Mouse (Mus musculus) MEL (cell line): ENCODE results near the gene Rergl. TPM values are rescaled to one million over a fixed set of nuclear protein-coding genes. Genes with fewer than 3 reads are reported as not detected.

Experiments
- DNase-seq: peaks from one replicate; pipeline ENCODE4 v3.0.0; 2011; ENCODE audit warnings: low read depth, low spot score
- H3K27ac ChIP-seq: 2 replicates; pipeline ENCODE4 v1.5.1; 2012; ENCODE audit warnings: low read depth, mild to moderate bottlenecking, control low read depth, low read length, moderate library complexity; ENCODE audit not compliant: control insufficient read depth
- H3K27me3 ChIP-seq, 2 experiments: fragments of 150-350 bp in 1 of 2; sonication (generic) in 1 of 2; 2 replicates each; pipeline ENCODE4 v1.6.1; 2012; ENCODE audit warnings: low read length in 2 of 2, mild to moderate bottlenecking in 2 of 2, improper control_type of control experiment in 1 of 2, moderate library complexity in 1 of 2; ENCODE audit not compliant: insufficient read depth in 2 of 2, control insufficient read depth in 1 of 2
- H3K36me3 ChIP-seq, 2 experiments: 2 replicates each; pipeline ENCODE4 v1.6.1; 2012 to 2014; ENCODE audit warnings: low read length in 2 of 2, improper control_type of control experiment in 1 of 2, inconsistent platforms in 1 of 2, mild to moderate bottlenecking in 1 of 2; ENCODE audit not compliant: insufficient read depth in 2 of 2, control insufficient read depth in 1 of 2
- H3K4me1 ChIP-seq, 2 experiments: fragments of 150-350 bp in 1 of 2; sonication (generic) in 1 of 2; 2 replicates each; pipeline ENCODE4 v1.6.1; 2012; ENCODE audit warnings: low read length in 2 of 2, improper control_type of control experiment in 1 of 2, mild to moderate bottlenecking in 1 of 2; ENCODE audit not compliant: insufficient read depth in 2 of 2, control insufficient read depth in 1 of 2
- H3K4me3 ChIP-seq, 2 experiments: fragments of 150-350 bp in 1 of 2; sonication (generic) in 1 of 2; 2 replicates each; pipeline ENCODE4 v1.5.1; 2012; ENCODE audit warnings: low read depth in 2 of 2, low read length in 2 of 2, mild to moderate bottlenecking in 2 of 2, moderate library complexity in 2 of 2, control low read depth in 1 of 2, improper control_type of control experiment in 1 of 2; ENCODE audit not compliant: control insufficient read depth in 1 of 2, insufficient read depth in 1 of 2
- H3K79me2 ChIP-seq: 2 replicates; pipeline ENCODE4 v1.6.1; 2012; ENCODE audit warnings: mild to moderate bottlenecking, low read length, moderate library complexity; ENCODE audit not compliant: control insufficient read depth, poor library complexity, insufficient read depth
- H3K9ac ChIP-seq: 2 replicates; pipeline ENCODE4 v1.6.1; 2012; ENCODE audit warnings: low read depth, mild to moderate bottlenecking, control low read depth, low read length, moderate library complexity; ENCODE audit not compliant: control insufficient read depth, poor library complexity, severe bottlenecking
- H3K9me3 ChIP-seq: fragments of 150-350 bp; sonication (generic); replicated peaks from 2 replicates; pipeline ENCODE4 v1.6.1; 2012; ENCODE audit warnings: mild to moderate bottlenecking, low read length, improper control_type of control experiment, moderate library complexity; ENCODE audit not compliant: insufficient read depth
- CHD1 ChIP-seq: IDR thresholded peaks from 2 replicates; pipeline ENCODE4 v1.6.1; 2012; ENCODE audit warnings: low read depth, mild to moderate bottlenecking, inconsistent platforms, low read length, improper control_type of control experiment
- EP300 ChIP-seq, 2 experiments: IDR thresholded peaks; 2 replicates each; pipeline ENCODE4 v1.6.1; 2011; ENCODE audit warnings: improper control_type of control experiment in 2 of 2, low read length in 2 of 2, low read depth in 1 of 2, mild to moderate bottlenecking in 1 of 2
- ETS1 ChIP-seq: IDR thresholded peaks from 2 replicates; pipeline ENCODE4 v1.6.1; 2012; ENCODE audit warnings: low read depth, mild to moderate bottlenecking, inconsistent platforms, low read length, improper control_type of control experiment, moderate library complexity
- GABPA ChIP-seq: IDR thresholded peaks from 2 replicates; pipeline ENCODE4 v1.6.1; 2012; ENCODE audit warnings: low read depth, mild to moderate bottlenecking, inconsistent platforms, low read length, improper control_type of control experiment, moderate library complexity
- JUND ChIP-seq: IDR thresholded peaks from 2 replicates; pipeline ENCODE4 v1.6.1; 2011; ENCODE audit warnings: low read depth, mild to moderate bottlenecking, improper control_type of control experiment, low read length
- MAFK ChIP-seq: IDR thresholded peaks from 2 replicates; pipeline ENCODE4 v1.6.1; 2011; ENCODE audit warnings: low read depth, mild to moderate bottlenecking, low read length, improper control_type of control experiment, borderline replicate concordance
- MAZ ChIP-seq: IDR thresholded peaks from 2 replicates; pipeline ENCODE4 v1.6.1; 2012; ENCODE audit warnings: low read depth, mild to moderate bottlenecking, inconsistent platforms, low read length, improper control_type of control experiment
- MYB ChIP-seq: IDR thresholded peaks from 2 replicates; pipeline ENCODE4 v1.6.1; 2011; ENCODE audit warnings: mild to moderate bottlenecking, low read depth, low read length, improper control_type of control experiment
- MYC ChIP-seq: IDR thresholded peaks from 2 replicates; pipeline ENCODE4 v1.6.1; 2011; ENCODE audit warnings: low read depth, mild to moderate bottlenecking, low read length, improper control_type of control experiment, moderate library complexity
- NRF1 ChIP-seq: IDR thresholded peaks from 2 replicates; pipeline ENCODE4 v1.6.1; 2014; ENCODE audit warnings: low read depth, mild to moderate bottlenecking, inconsistent platforms, low read length, improper control_type of control experiment, moderate library complexity; ENCODE audit not compliant: poor library complexity, insufficient read depth, severe bottlenecking
- POLR2AphosphoS2 ChIP-seq: IDR thresholded peaks from 2 replicates; pipeline ENCODE4 v1.6.1; 2011; ENCODE audit warnings: low read length, improper control_type of control experiment
- RCOR1 ChIP-seq: IDR thresholded peaks from 2 replicates; pipeline ENCODE4 v1.6.1; 2012; ENCODE audit warnings: low read depth, mild to moderate bottlenecking, inconsistent platforms, low read length, improper control_type of control experiment
- SMC3 ChIP-seq: IDR thresholded peaks from 2 replicates; pipeline ENCODE4 v1.6.1; 2011; ENCODE audit warnings: low read depth, low read length, improper control_type of control experiment
- TBP ChIP-seq: IDR thresholded peaks from 2 replicates; pipeline ENCODE4 v1.8.0; 2011; ENCODE audit warnings: low read depth, low read length, improper control_type of control experiment
- ZKSCAN1 ChIP-seq: IDR thresholded peaks from 2 replicates; pipeline ENCODE4 v1.6.1; 2012; ENCODE audit warnings: low read depth, mild to moderate bottlenecking, inconsistent platforms, low read length, improper control_type of control experiment, moderate library complexity
- ZMIZ1 ChIP-seq: IDR thresholded peaks from 2 replicates; pipeline ENCODE4 v1.6.1; 2012; ENCODE audit warnings: low read depth, mild to moderate bottlenecking, inconsistent platforms, low read length, improper control_type of control experiment, moderate library complexity
- ZNF384 ChIP-seq: IDR thresholded peaks from 2 replicates; pipeline ENCODE4 v1.6.1; 2012; ENCODE audit warnings: low read depth, mild to moderate bottlenecking, inconsistent platforms, low read length, improper control_type of control experiment
- polyA plus RNA-seq, 2 experiments: library from polyadenylated mRNA; stranded (reverse) in 1 of 2; unstranded in 1 of 2; fragments of >175 nt in 1 of 2; fragments of >200 nt in 1 of 2; gene quantifications; 2 replicates each; pipeline versions ENCODE4 v1.2.1 to v1.2.4; 2012; ENCODE audit warnings: low replicate concordance in 2 of 2, low read depth in 1 of 2; ENCODE audit not compliant: insufficient read length in 2 of 2, insufficient read depth in 1 of 2, missing spikeins in 1 of 2
- total RNA-seq: library from RNA; depleted of rRNA; stranded (reverse); fragments of 300-350 nt; gene quantifications from 2 replicates; pipeline ENCODE4 v1.2.3, GENCODE M21; 2012

The Rergl gene
- total and polyA plus RNA-seq, 3 experiments = not detected

DNA sequence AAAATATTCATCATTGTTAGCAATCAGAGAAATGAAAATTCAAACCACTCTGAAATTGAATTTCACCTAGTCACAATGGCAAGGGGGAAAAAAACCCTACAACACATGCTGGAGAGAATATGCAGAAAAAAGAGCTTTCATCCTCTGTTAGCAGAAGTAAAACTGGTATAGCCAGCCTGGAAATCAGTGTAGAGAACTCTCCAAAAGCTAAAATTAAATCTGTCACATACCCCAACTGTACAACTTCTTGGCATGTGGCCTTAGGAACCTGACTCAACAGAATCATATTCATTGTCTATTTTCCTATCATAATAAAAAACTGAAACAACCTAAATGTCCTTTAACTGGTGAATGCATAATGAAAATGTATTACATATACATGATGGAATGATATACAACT lies 22.0 kb downstream of the Rergl start:
- H3K9me3 ChIP-seq = no peaks in the 10 kb centered on the region
- TF ChIP-seq RCOR1 (no peak), NRF1 (no peak), JUND (no peak), ZKSCAN1 (no peak), MAFK (no peak), EP300 (IDR thresholded peaks at IDR 0.05; ENCODE audit: low read depth in 1 of 2, low read length in 2 of 2) (no peak), ZMIZ1 (no peak), MAZ (no peak), GABPA (no peak), MYC (no peak), POLR2AphosphoS2 (no peak)
- no peaks in the 10 kb centered on the region for H3K79me2 ChIP-seq
- H3K27ac ChIP-seq = no peak overlapping the region
- no peak overlapping the region for H3K9ac ChIP-seq
- DNase-seq = no peak
- H3K4me3 ChIP-seq = no peak overlapping the region
- no peaks in the 10 kb centered on the region for H3K4me1 ChIP-seq
- H3K27me3 ChIP-seq = no peaks in the 10 kb centered on the region
- H3K36me3 ChIP-seq = no peaks in the 10 kb centered on the region

DNA sequence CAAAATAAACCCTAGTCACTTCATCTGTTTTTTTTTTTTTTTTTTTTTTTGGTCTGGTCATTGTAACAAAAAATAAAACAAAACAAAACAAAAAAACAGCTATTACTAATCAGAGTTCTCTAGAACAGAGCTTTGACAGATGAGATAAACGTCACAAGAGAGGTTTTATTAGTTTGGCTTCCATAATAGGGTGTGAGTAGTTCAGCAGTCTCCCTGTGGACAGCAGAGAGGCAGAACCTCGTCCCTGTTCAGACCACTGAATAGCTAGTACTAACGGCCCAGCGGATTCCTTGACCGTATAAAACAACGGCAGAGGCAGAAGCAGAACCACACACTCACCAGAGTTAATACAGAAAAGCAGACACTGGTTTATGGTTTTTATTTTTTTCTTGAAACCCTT lies 36.8 kb downstream of the Rergl start:
- no peaks in the 10 kb centered on the region for H3K9me3 ChIP-seq
- no peaks in the 10 kb centered on the region for H3K36me3 ChIP-seq
- H3K79me2 ChIP-seq = no peaks in the 10 kb centered on the region
- no peak for DNase-seq
- H3K27me3 ChIP-seq = no peaks in the 10 kb centered on the region
- H3K4me3 ChIP-seq = no peak overlapping the region
- no peaks in the 10 kb centered on the region for H3K4me1 ChIP-seq
- no peak overlapping the region for H3K27ac ChIP-seq
- H3K9ac ChIP-seq = no peak overlapping the region
- TF ChIP-seq SMC3 (no peak), ZNF384 (no peak), RCOR1 (no peak), TBP (no peak), CHD1 (no peak), ETS1 (no peak), JUND (no peak), MAFK (no peak), MYB (no peak), ZKSCAN1 (no peak)
- TF ChIP-seq, all 39 proteins: peak for 0
